Mouse (Mus musculus) neural tube, embryonic 12.5 days (tissue): ENCODE measurements around the gene 2010111I01Rik. TPM values are rescaled to one million over a fixed set of nuclear protein-coding genes. Genes with fewer than 3 reads are reported as not detected.

Experiments
- ATAC-seq: fragments of 200-750 bp; cut with Nextera tagmentation; 2 replicates; pipeline ENCODE4 v1.8.0; 2017; ENCODE audit warnings: low read depth, mild to moderate bottlenecking, moderate TSS enrichment, moderate library complexity; ENCODE audit not compliant: low FRiP score
- H3K27ac ChIP-seq: fragments of 300-500 bp; sonication (generic); 2 replicates; pipeline ENCODE4 v1.5.1; 2016
- H3K27me3 ChIP-seq: fragments of 300-500 bp; sonication (generic); replicated peaks from 2 replicates; pipeline ENCODE4 v1.6.1; 2016; ENCODE audit warnings: mild to moderate bottlenecking
- H3K36me3 ChIP-seq: fragments of 300-500 bp; sonication (generic); 2 replicates; pipeline ENCODE4 v1.6.1; 2016; ENCODE audit warnings: mild to moderate bottlenecking
- H3K4me1 ChIP-seq: fragments of 300-500 bp; sonication (generic); 2 replicates; pipeline ENCODE4 v1.6.1; 2016
- H3K4me2 ChIP-seq: fragments of 300-500 bp; sonication (generic); replicated peaks from 2 replicates; pipeline ENCODE4 v1.6.1; 2016; ENCODE audit warnings: mild to moderate bottlenecking
- H3K4me3 ChIP-seq: fragments of 300-500 bp; sonication (generic); 2 replicates; pipeline ENCODE4 v1.5.1; 2016
- H3K9ac ChIP-seq: fragments of 300-500 bp; sonication (generic); 2 replicates; pipeline ENCODE4 v1.6.1; 2016; ENCODE audit warnings: mild to moderate bottlenecking
- H3K9me3 ChIP-seq: fragments of 300-500 bp; sonication (generic); 2 replicates; pipeline ENCODE4 v1.6.1; 2016; ENCODE audit warnings: mild to moderate bottlenecking
- WGBS: fragments of 180-500 bp; shearing (Covaris S2); methylation state at CpG from one replicate; pipeline ENCODE4 v1.1.7; 2016; 5-methylcytosine and 5-hydroxymethylcytosine counted together
- polyA plus RNA-seq: library from polyadenylated mRNA; unstranded; fragments of >200 nt; fragmentation: Nextera tagmentation; extraction: Ambion mirVana; gene quantifications from 2 replicates; pipeline ENCODE4 v1.2.1, GENCODE M21; 2016

2010111I01Rik gene
- polyA plus RNA-seq, 1 experiment from 2014 or later: 89.8 TPM

DNA sequence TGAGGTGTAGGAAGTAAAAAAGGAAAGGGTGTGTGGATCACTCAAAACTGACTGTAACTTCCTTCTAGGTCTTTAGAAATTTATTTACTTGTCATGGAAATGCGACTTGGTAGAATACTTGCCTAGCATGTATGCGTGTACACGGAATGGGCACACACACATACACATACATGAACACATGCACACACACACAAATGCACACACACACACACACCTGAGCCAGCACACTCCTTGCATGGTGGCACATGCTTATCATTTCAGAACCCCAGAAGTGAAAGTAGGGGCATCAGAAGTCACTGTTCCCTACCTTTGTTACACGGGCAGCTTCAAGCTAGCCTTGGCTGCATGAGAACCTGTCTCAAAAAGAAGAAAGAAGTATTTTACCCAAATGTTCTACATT is 311.7 kb downstream of the 2010111I01Rik start:
- no peak overlapping the region for H3K27ac ChIP-seq
- H3K4me2 ChIP-seq: peak overlapping the region; percentile 3; the same call in 1 of the 2 replicates
- H3K4me3 ChIP-seq: no peak overlapping the region
- ATAC-seq: no peak
- WGBS: 93% methylated on average over 4 of the region's 4 CpGs
- H3K9ac ChIP-seq: no peak overlapping the region
- peaks cover 51% of the 10 kb centered on the region for H3K4me1 ChIP-seq
- H3K36me3 ChIP-seq: no peaks in the 10 kb centered on the region
- 0 out of 2 replicates have a peak, but pooled peaks cover 4% of the 10 kb centered on the region for H3K27me3 ChIP-seq
- H3K9me3 ChIP-seq: no peaks in the 10 kb centered on the region

DNA sequence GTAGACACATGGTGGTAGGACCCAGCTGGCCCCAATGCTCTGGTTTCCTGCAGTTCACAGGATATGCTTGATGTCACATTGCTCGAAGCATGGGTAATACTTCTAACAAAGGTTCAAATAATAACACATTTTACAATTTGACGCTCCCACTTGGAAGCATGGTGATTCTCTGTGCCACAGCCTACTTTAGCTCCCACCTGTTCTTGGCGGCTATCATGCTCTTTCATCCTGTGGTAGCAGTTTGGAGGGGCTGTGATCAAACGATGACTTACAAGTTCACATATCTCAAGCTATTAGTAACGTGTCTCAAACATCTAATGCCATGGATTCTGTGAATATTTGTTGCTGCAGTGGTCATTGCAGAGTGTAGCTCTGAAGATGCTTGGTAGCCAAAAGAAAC is 312.6 kb downstream of the 2010111I01Rik start:
- WGBS: 69% methylated on average over 5 of the region's 5 CpGs
- H3K36me3 ChIP-seq: no peaks in the 10 kb centered on the region; the same call in 1 of the 2 replicates
- ATAC-seq: no peak
- H3K27ac ChIP-seq: no peak overlapping the region
- no peak overlapping the region for H3K4me2 ChIP-seq
- no peak overlapping the region for H3K9ac ChIP-seq
- H3K4me3 ChIP-seq: no peak overlapping the region
- H3K27me3 ChIP-seq: 0 out of 2 replicates have a peak, but pooled peaks cover 4% of the 10 kb centered on the region
- no peaks in the 10 kb centered on the region for H3K9me3 ChIP-seq
- H3K4me1 ChIP-seq: peaks cover 47% of the 10 kb centered on the region

DNA sequence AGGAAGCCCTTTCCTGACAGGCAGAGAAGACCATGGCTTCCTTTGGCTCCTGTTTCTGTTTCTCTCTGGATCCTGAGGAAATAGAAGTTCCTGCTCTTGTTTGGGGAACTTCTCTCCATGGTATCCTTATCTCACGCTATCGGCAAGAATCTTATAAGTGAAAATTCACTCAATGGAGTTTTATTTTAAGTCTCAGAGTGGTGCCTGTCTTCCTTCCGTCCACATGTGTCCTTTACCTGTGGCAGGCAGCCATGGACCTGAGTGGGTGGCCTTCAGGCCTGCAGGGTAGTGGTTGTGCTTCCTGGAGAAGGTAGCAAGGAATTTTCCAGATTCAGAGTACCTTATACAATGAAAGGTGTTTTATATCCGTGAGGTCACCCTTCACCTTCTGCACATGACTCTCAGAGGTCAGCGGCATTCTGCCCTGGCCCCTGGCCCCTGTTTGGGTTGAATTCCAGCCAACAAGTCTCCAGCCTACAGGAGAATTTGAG is 313.5 kb downstream of the 2010111I01Rik start:
- H3K4me3 ChIP-seq: no peak overlapping the region
- H3K27ac ChIP-seq: no peak overlapping the region
- peaks cover 40% of the 10 kb centered on the region for H3K4me1 ChIP-seq
- peak overlapping the region; percentile 50 for H3K4me2 ChIP-seq
- 39% methylated on average over 5 of the region's 5 CpGs for WGBS
- 0 out of 2 replicates have a peak overlapping the region, but pooled peaks have one; percentile 6 for H3K9ac ChIP-seq
- no peaks in the 10 kb centered on the region for H3K9me3 ChIP-seq
- H3K27me3 ChIP-seq: no peaks in the 10 kb centered on the region; the same call in 1 of the 2 replicates
- ATAC-seq: no peak
- peaks cover 4% of the 10 kb centered on the region for H3K36me3 ChIP-seq

DNA sequence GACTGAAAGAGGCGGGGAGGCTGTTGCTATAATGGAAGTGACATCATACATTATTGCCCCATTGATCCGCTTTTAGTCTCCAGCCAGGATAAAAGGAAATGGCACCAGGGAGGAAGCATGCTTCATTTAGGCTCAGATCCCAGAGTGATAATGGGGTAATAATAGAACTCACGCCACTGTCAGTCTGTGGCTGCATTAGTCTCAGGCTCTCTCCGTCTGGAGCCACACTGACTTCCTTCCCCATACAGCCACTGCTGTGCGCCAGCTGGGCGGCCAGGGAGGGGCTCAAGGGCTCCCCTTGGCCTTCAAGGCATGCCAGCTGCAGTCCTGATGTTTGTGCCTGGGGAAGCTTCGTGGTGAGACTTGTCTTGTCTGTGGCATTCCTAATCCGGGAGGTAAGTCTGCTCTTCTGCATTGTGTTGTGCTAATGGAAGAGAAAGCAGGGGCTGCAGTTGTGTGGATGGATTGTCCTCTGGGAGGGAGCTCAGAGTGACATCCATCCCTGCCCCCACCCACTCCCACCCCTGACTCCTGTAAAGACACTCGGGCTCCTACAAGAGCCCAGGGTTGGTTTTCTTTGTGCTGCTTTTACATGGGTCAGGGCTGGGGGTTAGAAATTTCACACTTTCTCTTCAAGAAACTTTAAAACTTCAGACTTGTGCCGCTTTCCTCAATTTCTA is 314.2 kb downstream of the 2010111I01Rik start:
- Histone ChIP-seq H3K27me3 (no peaks in the 10 kb centered on the region; the same call in 1 of the 2 replicates), H3K4me2 (peak overlapping the region; percentile 50), H3K9me3 (no peaks in the 10 kb centered on the region), H3K36me3 (peaks cover 12% of the 10 kb centered on the region), H3K9ac (peak overlapping the region; percentile 40; the same call in 1 of the 2 replicates), H3K27ac (0 out of 2 replicates have a peak overlapping the region, but pooled peaks have one; percentile 32), H3K4me1 (peaks cover 39% of the 10 kb centered on the region), H3K4me3 (peak overlapping the region; percentile 0; the same call in 1 of the 2 replicates)
- WGBS: 3% methylated on average over 10 of the region's 10 CpGs
- ATAC-seq: peak; percentile 77

GRCm38 (mm10) chr13:63279807-63280206 is 315.1 kb downstream of the 2010111I01Rik start:
- H3K9me3 ChIP-seq: no peaks in the 10 kb centered on the region
- peak overlapping the region; percentile 50 for H3K4me2 ChIP-seq
- no peak overlapping the region for H3K27ac ChIP-seq
- H3K4me1 ChIP-seq: peaks cover 38% of the 10 kb centered on the region
- no peak overlapping the region for H3K9ac ChIP-seq
- ATAC-seq: peak; percentile 23; the same call in 1 of the 2 replicates
- 30% methylated on average over 8 of the region's 8 CpGs for WGBS
- H3K4me3 ChIP-seq: no peak overlapping the region
- no peaks in the 10 kb centered on the region; the same call in 1 of the 2 replicates for H3K27me3 ChIP-seq
- H3K36me3 ChIP-seq: peaks cover 13% of the 10 kb centered on the region

DNA sequence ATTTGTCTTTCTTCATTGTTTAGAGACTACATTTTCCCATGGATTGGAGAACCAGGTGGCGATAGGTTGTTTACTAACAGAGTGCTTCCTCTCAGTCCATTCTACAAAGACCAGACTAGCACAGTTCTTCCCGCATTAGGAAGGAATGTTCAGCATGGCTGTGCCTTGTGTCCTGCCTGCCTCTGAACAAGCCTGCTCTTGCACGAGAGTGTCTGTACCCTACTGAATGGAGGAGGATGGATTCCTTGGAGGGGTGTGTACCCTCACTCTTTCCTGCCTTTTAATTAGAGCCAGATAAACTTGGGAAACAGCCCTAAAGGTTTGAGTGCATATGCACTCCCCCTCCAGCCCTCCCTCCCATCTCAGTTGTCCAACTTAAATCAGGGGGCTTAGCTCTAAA is 315.7 kb downstream of the 2010111I01Rik start:
- peaks cover 35% of the 10 kb centered on the region for H3K4me1 ChIP-seq
- H3K4me2 ChIP-seq: peak overlapping the region; percentile 35
- H3K9me3 ChIP-seq: no peaks in the 10 kb centered on the region
- no peak overlapping the region for H3K9ac ChIP-seq
- no peak overlapping the region for H3K4me3 ChIP-seq
- H3K36me3 ChIP-seq: peaks cover 17% of the 10 kb centered on the region
- ATAC-seq: no peak
- H3K27ac ChIP-seq: no peak overlapping the region
- no peaks in the 10 kb centered on the region; the same call in 1 of the 2 replicates for H3K27me3 ChIP-seq
- WGBS: 36% methylated on average over 3 of the region's 3 CpGs

DNA sequence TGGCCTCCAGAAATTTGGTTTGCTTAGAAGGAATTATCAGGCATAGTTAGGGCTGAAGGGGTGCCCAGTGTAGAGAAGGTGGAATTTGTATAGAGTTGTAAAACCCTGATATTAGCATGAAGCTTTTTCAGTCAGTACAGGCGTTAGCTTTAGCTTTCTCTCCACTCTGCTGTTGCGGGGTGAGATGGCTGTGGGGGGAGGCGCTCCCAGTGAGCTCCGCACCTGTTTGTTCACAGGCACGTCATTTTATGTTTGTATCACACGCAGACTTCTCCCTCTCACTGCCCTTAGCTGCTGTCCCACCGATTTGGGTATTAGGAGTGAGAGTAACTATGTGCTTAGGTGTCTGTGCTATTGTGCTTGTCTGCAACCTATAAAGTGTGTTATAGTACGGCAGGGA is 316.5 kb downstream of the 2010111I01Rik start:
- Histone ChIP-seq H3K4me3 (no peak overlapping the region), H3K9ac (no peak overlapping the region), H3K27me3 (no peaks in the 10 kb centered on the region; the same call in 1 of the 2 replicates), H3K9me3 (no peaks in the 10 kb centered on the region), H3K27ac (no peak overlapping the region), H3K36me3 (peaks cover 21% of the 10 kb centered on the region), H3K4me1 (peaks cover 35% of the 10 kb centered on the region), H3K4me2 (no peak overlapping the region)
- no peak for ATAC-seq
- WGBS: 75% methylated on average over 8 of the region's 8 CpGs

DNA sequence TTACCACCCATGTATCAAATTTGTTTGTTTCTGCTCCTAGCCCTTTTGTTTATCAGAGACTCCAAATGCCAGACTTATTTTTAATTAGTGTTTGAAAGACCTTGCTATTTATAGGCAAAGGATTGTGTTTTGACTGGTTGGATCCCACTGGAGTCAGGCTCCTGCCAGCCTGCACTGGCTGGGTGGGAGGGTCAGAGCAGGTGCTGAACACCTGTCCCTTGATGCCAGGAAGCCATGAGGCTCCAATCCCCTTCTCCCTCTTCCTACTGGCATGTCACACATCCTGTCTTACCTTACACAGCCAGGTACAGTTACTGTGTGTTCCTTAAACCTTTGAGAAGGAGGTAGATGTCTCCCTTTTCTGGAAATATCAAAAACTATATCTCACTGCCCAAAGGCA is 318.5 kb downstream of the 2010111I01Rik start:
- no peak overlapping the region for H3K4me3 ChIP-seq

GRCm38 (mm10) chr13:63284748-63285147 is 320.1 kb downstream of the 2010111I01Rik start:
- no peak overlapping the region for H3K9ac ChIP-seq
- H3K27ac ChIP-seq: no peak overlapping the region
- no peak overlapping the region for H3K4me2 ChIP-seq
- H3K27me3 ChIP-seq: no peaks in the 10 kb centered on the region; the same call in 1 of the 2 replicates
- H3K36me3 ChIP-seq: peaks cover 37% of the 10 kb centered on the region
- 97% methylated on average over 3 of the region's 3 CpGs for WGBS
- H3K4me1 ChIP-seq: peaks cover 29% of the 10 kb centered on the region
- ATAC-seq: no peak
- H3K9me3 ChIP-seq: no peaks in the 10 kb centered on the region
- H3K4me3 ChIP-seq: no peak overlapping the region

More for the DNA sequence above, 318.5 kb downstream of the 2010111I01Rik start:
- ATAC-seq: no peak
- no peaks in the 10 kb centered on the region for H3K9me3 ChIP-seq
- no peak overlapping the region for H3K27ac ChIP-seq
- H3K36me3 ChIP-seq: peaks cover 30% of the 10 kb centered on the region
- no peak overlapping the region for H3K4me2 ChIP-seq
- no peak overlapping the region for H3K9ac ChIP-seq
- H3K4me1 ChIP-seq: peaks cover 30% of the 10 kb centered on the region
- H3K27me3 ChIP-seq: no peaks in the 10 kb centered on the region; the same call in 1 of the 2 replicates

DNA sequence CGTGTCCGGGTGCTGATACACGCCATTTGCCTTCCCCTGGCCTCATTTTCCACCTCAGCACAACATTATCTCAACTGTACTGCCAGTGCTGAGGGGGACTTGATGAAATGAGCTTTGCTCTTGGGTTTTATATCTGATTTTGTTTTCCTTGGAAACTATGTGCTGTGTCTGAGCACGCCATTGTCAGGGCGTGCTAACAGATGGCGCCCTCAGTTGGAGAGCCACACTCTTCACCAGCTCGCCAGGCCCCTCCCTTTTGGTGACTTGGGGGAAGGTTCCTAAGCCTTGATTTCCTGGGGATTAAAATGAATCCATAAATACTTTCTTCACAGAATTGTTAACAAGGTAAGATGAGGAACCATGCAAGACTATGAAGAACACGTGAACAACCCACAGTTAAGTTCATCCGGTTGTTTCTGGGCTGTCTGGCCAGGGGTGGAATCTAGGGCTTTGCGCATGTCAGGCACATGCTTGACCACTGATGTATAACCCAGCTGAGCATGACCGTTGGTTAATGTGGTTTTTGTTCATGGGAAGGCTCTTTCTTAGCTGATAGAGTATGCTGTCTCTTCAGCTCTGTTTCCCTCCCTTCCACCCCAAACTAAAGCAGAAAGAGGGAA is 321.9 kb downstream of the 2010111I01Rik start:
- Histone ChIP-seq H3K9me3 (no peaks in the 10 kb centered on the region), H3K27me3 (no peaks in the 10 kb centered on the region; the same call in 1 of the 2 replicates), H3K27ac (no peak overlapping the region), H3K4me1 (peaks cover 14% of the 10 kb centered on the region; the same call in 1 of the 2 replicates), H3K4me3 (no peak overlapping the region), H3K36me3 (peaks cover 37% of the 10 kb centered on the region), H3K9ac (no peak overlapping the region), H3K4me2 (no peak overlapping the region)
- 81% methylated on average over 11 of the region's 11 CpGs for WGBS
- no peak for ATAC-seq

DNA sequence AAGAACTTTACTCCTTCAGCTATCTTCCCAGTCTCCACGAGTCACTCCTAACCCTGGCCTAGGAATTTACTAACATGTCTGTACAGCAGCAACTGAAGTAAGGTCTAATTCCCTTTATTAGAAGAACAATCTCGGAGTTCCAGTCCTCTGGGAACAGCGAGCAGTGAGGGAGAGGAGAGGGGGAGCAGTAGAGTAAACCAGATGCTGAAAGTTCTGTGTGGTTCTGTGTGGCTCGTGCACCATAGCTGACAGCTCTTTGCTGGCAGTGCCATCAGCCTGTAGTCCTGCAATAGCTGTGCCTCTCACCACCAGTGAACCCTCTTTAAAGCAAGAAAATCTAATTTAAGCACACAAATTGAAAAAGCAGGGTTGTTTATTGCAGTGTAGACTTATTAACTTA is 324.5 kb downstream of the 2010111I01Rik start:
- H3K4me2 ChIP-seq: no peak overlapping the region
- H3K27ac ChIP-seq: no peak overlapping the region
- no peak overlapping the region for H3K9ac ChIP-seq
- peaks cover 24% of the 10 kb centered on the region for H3K4me1 ChIP-seq
- peaks cover 24% of the 10 kb centered on the region for H3K36me3 ChIP-seq
- no peaks in the 10 kb centered on the region for H3K27me3 ChIP-seq
- WGBS: 38% methylated on average over 4 of the region's 4 CpGs
- no peaks in the 10 kb centered on the region for H3K9me3 ChIP-seq
- ATAC-seq: no peak
- H3K4me3 ChIP-seq: no peak overlapping the region

DNA sequence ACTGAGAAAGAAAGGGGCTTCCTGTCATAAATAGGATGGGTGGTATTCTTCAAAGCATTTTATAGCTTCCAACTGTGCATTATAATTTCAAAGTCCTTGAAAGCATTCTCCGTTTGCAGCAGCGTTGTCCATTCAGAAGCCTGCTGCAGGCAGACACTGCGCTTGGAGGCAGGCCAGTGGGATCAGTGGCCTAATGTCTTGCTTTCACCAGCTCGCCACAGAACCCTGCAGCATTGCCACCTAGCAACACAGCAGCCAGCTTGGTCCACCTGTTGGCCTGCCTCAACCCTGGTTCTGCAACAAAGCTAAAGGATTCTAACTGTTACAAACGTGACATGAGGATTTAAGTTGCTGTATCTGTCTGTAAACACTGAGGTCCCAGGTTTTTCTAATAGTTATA is 325.0 kb downstream of the 2010111I01Rik start:
- ATAC-seq: no peak
- Histone ChIP-seq H3K27me3 (no peaks in the 10 kb centered on the region), H3K4me3 (no peak overlapping the region), H3K9me3 (no peaks in the 10 kb centered on the region), H3K4me2 (no peak overlapping the region), H3K36me3 (peaks cover 24% of the 10 kb centered on the region), H3K27ac (no peak overlapping the region), H3K9ac (no peak overlapping the region), H3K4me1 (peaks cover 29% of the 10 kb centered on the region)
- WGBS: 37% methylated on average over 5 of the region's 5 CpGs
